Mouse (Mus musculus) erythroblast, embryonic 14.5 days (primary cell): Measurements from ENCODE around the gene Dhfr.

Experiments used
- GATA1 ChIP-seq: IDR thresholded peaks from 2 replicates; pipeline ENCODE4 v1.6.1; 2012; ENCODE audit warnings: low read length, inconsistent platforms, mixed read lengths
- TAL1 ChIP-seq: IDR thresholded peaks from 3 replicates; pipeline ENCODE4 v1.6.1; 2012; ENCODE audit warnings: low read length, inconsistent platforms, mixed read lengths

GRCm38 (mm10) chr13:92332103-92332879 is 22.2 kb upstream of the Dhfr start:
- no peak for TF ChIP-seq TAL1
- TF ChIP-seq GATA1, result no peak
